Mouse (Mus musculus) thymus, postnatal 10 days (tissue): ENCODE data around the gene C3ar1.

Experiments used
- DNase-seq, 2 experiments: peaks; one replicate each; pipeline ENCODE4 v3.0.0; 2021; ENCODE audit warnings: low spot score in 2 of 2

C3ar1 gene

GRCm38 (mm10) chr6:122825923-122826742 is 29.8 kb downstream of the C3ar1 start:
- DNase-seq = peak; percentile 21 to 36

GRCm38 (mm10) chr6:122825166-122825565 is 30.8 kb downstream of the C3ar1 start:
- DNase-seq = no peak

- DNase-seq = no peak
Observed at GRCm38 (mm10) chr6:122824086-122824485, 31.9 kb downstream of the C3ar1 start.

GRCm38 (mm10) chr6:122821822-122822221 is 34.1 kb downstream of the C3ar1 start:
- no peak for DNase-seq

- DNase-seq = peak in 1 of 2 experiments; percentile 50
Observed at GRCm38 (mm10) chr6:122820799-122821650, 34.9 kb downstream of the C3ar1 start.

GRCm38 (mm10) chr6:122820071-122820798 is 35.7 kb downstream of the C3ar1 start:
- DNase-seq = peak; percentile 46 to 55

- peak; percentile 54 to 72 for DNase-seq
Observed at GRCm38 (mm10) chr6:122819306-122820070, 36.5 kb downstream of the C3ar1 start, which contains the start of gene Foxj2. Gene Foxj2, plus strand, starts transcription at chr6:122819914.

- no peak for DNase-seq
Observed at GRCm38 (mm10) chr6:122813640-122814039, 42.3 kb downstream of the C3ar1 start.

GRCm38 (mm10) chr6:122812716-122813115 is 43.2 kb downstream of the C3ar1 start:
- no peak for DNase-seq

GRCm38 (mm10) chr6:122811771-122812600 is 44.0 kb downstream of the C3ar1 start:
- DNase-seq = peak; percentile 60 to 64

- DNase-seq = peak; percentile 95 to 96
Observed at GRCm38 (mm10) chr6:122811280-122811652, 44.7 kb downstream of the C3ar1 start.

GRCm38 (mm10) chr6:122810615-122811279 is 45.2 kb downstream of the C3ar1 start:
- DNase-seq = peak; percentile 82 to 87

GRCm38 (mm10) chr6:122810022-122810614 is 45.8 kb downstream of the C3ar1 start:
- peak; percentile 67 to 72 for DNase-seq

GRCm38 (mm10) chr6:122804418-122804817 is 51.5 kb downstream of the C3ar1 start:
- peak; percentile 57 to 80 for DNase-seq

- DNase-seq = peak; percentile 41 to 50
Observed at GRCm38 (mm10) chr6:122801801-122802514, 54.0 kb downstream of the C3ar1 start.

- DNase-seq = peak; percentile 29 to 33
Observed at GRCm38 (mm10) chr6:122801301-122801800, 54.6 kb downstream of the C3ar1 start, which contains the start of gene Slc2a3. Gene Slc2a3, minus strand, starts transcription at chr6:122801640.

GRCm38 (mm10) chr6:122800640-122801300 is 55.2 kb downstream of the C3ar1 start:
- no peak for DNase-seq
